Mouse (Mus musculus): Measurements from ENCODE around the gene Fbxw15. TPM values are rescaled to one million over a fixed set of nuclear protein-coding genes. Genes with fewer than 3 reads are reported as not detected.

Gene Fbxw15
- polyA plus RNA-seq, 1 experiment from 2014 or later, result 0.08 TPM

Other genes starting within 250 kb of the Fbxw15 start
- gene Fbxw28, start 228.6 kb downstream of the Fbxw15 start, polyA plus RNA-seq (2015; fragmentation: Nextera tagmentation; extraction: Ambion mirVana), result not detected in 2 replicates
- not detected in 2 replicates for gene Fbxw22, start 164.0 kb downstream of the Fbxw15 start, polyA plus RNA-seq (2015; fragmentation: Nextera tagmentation; extraction: Ambion mirVana)
- gene Fbxw16, start 119.1 kb downstream of the Fbxw15 start, polyA plus RNA-seq (2015; fragmentation: Nextera tagmentation; extraction: Ambion mirVana), result not detected in 2 replicates
- not detected in 2 replicates for gene Fbxw19, start 72.4 kb downstream of the Fbxw15 start, polyA plus RNA-seq (2015; fragmentation: Nextera tagmentation; extraction: Ambion mirVana)
- not detected in 2 replicates for gene Fbxw24, start 57.8 kb upstream of the Fbxw15 start, polyA plus RNA-seq (2015; fragmentation: Nextera tagmentation; extraction: Ambion mirVana)
- gene Fbxw25, start 96.4 kb upstream of the Fbxw15 start, polyA plus RNA-seq (2015; fragmentation: Nextera tagmentation; extraction: Ambion mirVana), result 0.06 TPM in 1 of 2 replicates, not detected in the other
- not detected in 2 replicates for gene Fbxw18, start 134.4 kb upstream of the Fbxw15 start, polyA plus RNA-seq (2015; fragmentation: Nextera tagmentation; extraction: Ambion mirVana)
- gene Fbxw26, start 177.8 kb upstream of the Fbxw15 start, polyA plus RNA-seq (2015; fragmentation: Nextera tagmentation; extraction: Ambion mirVana), result not detected in 2 replicates
- not detected in 2 replicates for gene Fbxw27, start 222.4 kb upstream of the Fbxw15 start, polyA plus RNA-seq (2015; fragmentation: Nextera tagmentation; extraction: Ambion mirVana)
- not detected in 2 replicates for gene Spink8, start 244.0 kb upstream of the Fbxw15 start, polyA plus RNA-seq (2015; fragmentation: Nextera tagmentation; extraction: Ambion mirVana)

All from liver, embryonic 13.5 days (tissue).